In the genomic region with DNA sequence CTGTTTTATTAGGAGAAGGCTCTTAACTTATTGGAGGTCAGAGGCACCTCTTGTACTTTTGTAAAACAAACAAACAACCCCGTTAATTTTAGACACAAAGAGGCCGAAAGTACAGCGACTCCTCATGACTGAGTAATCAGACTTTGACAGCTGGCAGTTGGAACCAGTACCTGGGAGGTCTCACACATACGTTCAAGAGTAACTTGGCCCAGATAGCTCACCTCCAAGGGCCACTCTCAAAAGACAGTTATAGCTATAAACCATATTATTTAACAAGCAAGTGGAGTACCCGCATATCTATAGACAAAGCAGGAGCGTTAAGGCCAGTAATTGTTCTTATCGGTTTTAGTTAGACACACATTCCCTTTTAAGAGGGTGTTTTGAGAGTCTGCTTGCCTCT, we compare ENCODE assay signal across 15 mouse cellular contexts. TPM values are rescaled to one million over a fixed set of nuclear protein-coding genes. Genes with fewer than 3 reads are reported as not detected.
DNase-seq lines count a peak whose midpoint lies in the region; ATAC-seq and TF ChIP-seq lines count a peak whose summit lies in the region.
"Had no signal": no experiment of that assay in that cellular context is flagged by ENCODE, and none has a peak within 500 bp of the region (broad histone marks: within the 10 kb centered on the region; RNA-seq: fewer than 3 reads in every experiment).

No protein-coding gene starts in this region.

- H3K36me3 ChIP-seq in liver, embryonic 14.5 days (replicated peaks; ENCODE audit: control insufficient read depth, insufficient read depth, low read depth), result no peaks in the 10 kb centered on the region
- H3K36me3 ChIP-seq in liver, embryonic 11.5 days (ENCODE audit: control insufficient read depth, insufficient read depth, low read length), result no peaks in the 10 kb centered on the region
- peaks cover 3% of the 10 kb centered on the region; the same call in 1 of the 2 replicates for H3K36me3 ChIP-seq in heart, embryonic 11.5 days (ENCODE audit: control insufficient read depth, insufficient read depth, low read length)
- H3K36me3 ChIP-seq in kidney, embryonic 14.5 days (ENCODE audit: control insufficient read depth, insufficient read depth, low read length), result no peaks in the 10 kb centered on the region; the same call in 1 of the 2 replicates
- no peaks in the 10 kb centered on the region for H3K36me3 ChIP-seq in myocyte (ENCODE audit: control insufficient read depth, insufficient read depth)
- H3K36me3 ChIP-seq in limb, embryonic 10.5 days, result peaks cover 16% of the 10 kb centered on the region
- H3K36me3 ChIP-seq: embryonic facial prominence, embryonic 12.5 days had no signal

- 23% methylated on average over 7 of the region's 7 CpGs for WGBS in liver, embryonic 14.5 days (ENCODE audit: insufficient replicate concordance)
- WGBS in liver, embryonic 11.5 days, result 62% methylated on average over 7 of the region's 7 CpGs
- 61% methylated on average over 7 of the region's 7 CpGs for WGBS in heart, embryonic 11.5 days (ENCODE audit: insufficient replicate concordance)
- 49% methylated on average over 7 of the region's 7 CpGs for WGBS in kidney, embryonic 14.5 days
- WGBS in limb, embryonic 10.5 days, result 79% methylated on average over 7 of the region's 7 CpGs

- ATAC-seq in liver, embryonic 14.5 days (ENCODE audit: insufficient read depth), result peak; percentile 18; the same call in 1 of the 2 replicates
- no peak for ATAC-seq in liver, embryonic 11.5 days (replicated peaks; ENCODE audit: low FRiP score)
- ATAC-seq in heart, embryonic 11.5 days (replicated peaks; ENCODE audit: insufficient number of reproducible peaks, low FRiP score, low TSS enrichment), result no peak
- ATAC-seq in kidney, embryonic 14.5 days (ENCODE audit: low FRiP score, low TSS enrichment), result peak; percentile 34; the same call in 1 of the 2 replicates
- ATAC-seq: forebrain, embryonic 16.5 days; intestine, postnatal 0 days had no signal

- no peaks in the 10 kb centered on the region for H3K27me3 ChIP-seq in liver, embryonic 14.5 days (ENCODE audit: control insufficient read depth, insufficient read depth, low read length)
- H3K27me3 ChIP-seq in liver, embryonic 11.5 days (replicated peaks; ENCODE audit: control insufficient read depth, insufficient read depth, low read length), result no peaks in the 10 kb centered on the region
- no peaks in the 10 kb centered on the region for H3K27me3 ChIP-seq in heart, embryonic 11.5 days (ENCODE audit: control insufficient read depth, insufficient read depth, low read length)
- no peaks in the 10 kb centered on the region for H3K27me3 ChIP-seq in kidney, embryonic 14.5 days (ENCODE audit: control insufficient read depth, insufficient read depth, low read length)
- no peaks in the 10 kb centered on the region for H3K27me3 ChIP-seq in myocyte (ENCODE audit: control insufficient read depth, insufficient read depth, insufficient read length)
- H3K27me3 ChIP-seq in limb, embryonic 10.5 days (ENCODE audit: low read depth, poor library complexity, severe bottlenecking), result no peaks in the 10 kb centered on the region
- H3K27me3 ChIP-seq: CH12.LX; embryonic facial prominence, embryonic 12.5 days had no signal

- no peak overlapping the region for H3K4me3 ChIP-seq in liver, embryonic 14.5 days (ENCODE audit: insufficient read depth in 1 of 2, low read depth in 2 of 2, low read length in 2 of 2)
- no peak overlapping the region for H3K4me3 ChIP-seq in liver, embryonic 11.5 days (ENCODE audit: low read depth, low read length)
- H3K4me3 ChIP-seq in heart, embryonic 11.5 days (ENCODE audit: low read depth, low read length), result no peak overlapping the region
- no peak overlapping the region for H3K4me3 ChIP-seq in kidney, embryonic 14.5 days (ENCODE audit: low read length)
- H3K4me3 ChIP-seq in myocyte, result peak overlapping the region; percentile 16
- no peak overlapping the region for H3K4me3 ChIP-seq in limb, embryonic 10.5 days
- H3K4me3 ChIP-seq: embryonic facial prominence, embryonic 12.5 days had no signal

- H3ac ChIP-seq in myocyte (ENCODE audit: control insufficient read depth, insufficient read length), result no peak overlapping the region

- no peak; the same call in 1 of the 2 replicates for TF ChIP-seq EP300 in liver, embryonic 14.5 days (IDR thresholded peaks at IDR 0.05; ENCODE audit: low read depth)

- peaks cover 13% of the 10 kb centered on the region for H3K79me2 ChIP-seq in myocyte (ENCODE audit: control insufficient read depth, insufficient read depth)

- H3K4me1 ChIP-seq in liver, embryonic 14.5 days (replicated peaks; ENCODE audit: control insufficient read depth in 2 of 2, insufficient read depth in 2 of 2, low read length in 1 of 2), result peaks cover 0 to 23% of the 10 kb centered on the region in 2 experiments; a peak in 2 of 4 replicates
- H3K4me1 ChIP-seq in liver, embryonic 11.5 days (replicated peaks; ENCODE audit: control insufficient read depth, insufficient read depth, low read length), result peaks cover 14% of the 10 kb centered on the region
- H3K4me1 ChIP-seq in heart, embryonic 11.5 days (ENCODE audit: control insufficient read depth, insufficient read depth, low read length), result peaks cover 23% of the 10 kb centered on the region
- H3K4me1 ChIP-seq in kidney, embryonic 14.5 days (ENCODE audit: control insufficient read depth, insufficient read depth, low read length), result peaks cover 35% of the 10 kb centered on the region
- H3K4me1 ChIP-seq in limb, embryonic 10.5 days, result no peaks in the 10 kb centered on the region

- no peak for DNase-seq in liver, embryonic 14.5 days (ENCODE audit: low read depth in 3 of 3, low spot score in 3 of 3)
- DNase-seq in liver, embryonic 11.5 days (ENCODE audit: low spot score), result no peak
- DNase-seq in limb, embryonic 10.5 days (ENCODE audit: low spot score), result no peak
- DNase-seq in spleen, adult 12 weeks (ENCODE audit: low spot score), result no peak
- DNase-seq in ovary, postnatal 36 days (ENCODE audit: low spot score), result no peak
- DNase-seq: cerebellum, adult 8-10 months; lung, postnatal 36 days had no signal

- no peak overlapping the region for H3K9ac ChIP-seq in liver, embryonic 14.5 days (replicated peaks)
- no peak overlapping the region for H3K9ac ChIP-seq in liver, embryonic 11.5 days (ENCODE audit: low read depth, low read length)
- H3K9ac ChIP-seq in heart, embryonic 11.5 days (ENCODE audit: low read depth, low read length), result no peak overlapping the region
- H3K9ac ChIP-seq in kidney, embryonic 14.5 days (ENCODE audit: low read depth, low read length), result no peak overlapping the region
- H3K9ac ChIP-seq: embryonic facial prominence, embryonic 12.5 days had no signal

- TF ChIP-seq POLR2A in myocyte (IDR thresholded peaks at IDR 0.05; ENCODE audit: insufficient read length, low read depth), result no peak

- H3K4me2 ChIP-seq in liver, embryonic 14.5 days (ENCODE audit: low read depth), result no peak overlapping the region
- H3K4me2 ChIP-seq in liver, embryonic 11.5 days, result no peak overlapping the region
- peak overlapping the region; percentile 51 for H3K4me2 ChIP-seq in heart, embryonic 11.5 days
- no peak overlapping the region for H3K4me2 ChIP-seq in kidney, embryonic 14.5 days (replicated peaks; ENCODE audit: low read depth, low read length)
- H3K4me2 ChIP-seq in myocyte (ENCODE audit: low read depth), result peak overlapping the region; percentile 78
- H3K4me2 ChIP-seq: embryonic facial prominence, embryonic 12.5 days had no signal

- H3K27ac ChIP-seq in liver, embryonic 14.5 days, result no peak overlapping the region
- no peak overlapping the region for H3K27ac ChIP-seq in liver, embryonic 11.5 days (ENCODE audit: low read depth, low read length)
- peak overlapping the region; percentile 62; the same call in 1 of the 2 replicates for H3K27ac ChIP-seq in heart, embryonic 11.5 days (ENCODE audit: low read depth, low read length)
- peak overlapping the region; percentile 33 for H3K27ac ChIP-seq in kidney, embryonic 14.5 days (ENCODE audit: low read depth, low read length)
- H3K27ac ChIP-seq in limb, embryonic 10.5 days, result no peak overlapping the region

- H3K9me3 ChIP-seq in liver, embryonic 14.5 days (ENCODE audit: control insufficient read depth, low read length), result no peaks in the 10 kb centered on the region
- no peaks in the 10 kb centered on the region for H3K9me3 ChIP-seq in liver, embryonic 11.5 days (ENCODE audit: control insufficient read depth, low read length)
- H3K9me3 ChIP-seq in heart, embryonic 11.5 days (replicated peaks; ENCODE audit: control insufficient read depth, low read length), result no peaks in the 10 kb centered on the region
- no peaks in the 10 kb centered on the region for H3K9me3 ChIP-seq in kidney, embryonic 14.5 days (ENCODE audit: control insufficient read depth, low read length)
- no peaks in the 10 kb centered on the region for H3K9me3 ChIP-seq in limb, embryonic 10.5 days (replicated peaks)
- H3K9me3 ChIP-seq: embryonic facial prominence, embryonic 12.5 days had no signal

- no peak for TF ChIP-seq CTCF in liver, embryonic 14.5 days (IDR thresholded peaks at IDR 0.05; ENCODE audit: low read depth)

RNA-seq across cellular contexts. Expression of gene Plscr2, which starts 1.0 kb away (rescaled TPM):
- polyA plus RNA-seq in liver, embryonic 14.5 days (2012; rRNA removed), result 0.12 and 0.16 TPM in 2 replicates
- 0.40 and 0.46 TPM in 2 replicates for polyA plus RNA-seq in liver, embryonic 14.5 days (2014; fragmentation: Nextera tagmentation; extraction: Ambion mirVana)
- 0.55 and 0.60 TPM in 2 replicates for polyA plus RNA-seq in liver, embryonic 11.5 days (2014; fragmentation: Nextera tagmentation; extraction: Ambion mirVana)
- polyA plus RNA-seq in heart, embryonic 11.5 days (2014; fragmentation: Nextera tagmentation; extraction: Ambion mirVana), result 3.4 and 5.1 TPM in 2 replicates
- 6.0 and 11.6 TPM in 2 replicates for polyA plus RNA-seq in kidney, embryonic 14.5 days (2014; fragmentation: Nextera tagmentation; extraction: Ambion mirVana)
- 3.2 TPM for polyA plus RNA-seq in myocyte (2012; fragmentation: generic; extraction: Trizol)
- polyA plus RNA-seq in limb, embryonic 10.5 days (2016; fragmentation: Nextera tagmentation; extraction: Ambion mirVana), result 0.35 TPM in 1 of 2 replicates, not detected in the other

RNA-seq across cellular contexts. Expression of gene Plscr1, which starts 26.8 kb away (rescaled TPM):
- polyA plus RNA-seq in liver, embryonic 14.5 days (2012; rRNA removed), result 8.1 and 12.3 TPM in 2 replicates
- 23.0 and 26.2 TPM in 2 replicates for polyA plus RNA-seq in liver, embryonic 14.5 days (2014; fragmentation: Nextera tagmentation; extraction: Ambion mirVana)
- 35.4 and 36.9 TPM in 2 replicates for polyA plus RNA-seq in liver, embryonic 11.5 days (2014; fragmentation: Nextera tagmentation; extraction: Ambion mirVana)
- polyA plus RNA-seq in heart, embryonic 11.5 days (2014; fragmentation: Nextera tagmentation; extraction: Ambion mirVana), result 40.1 and 41.2 TPM in 2 replicates
- polyA plus RNA-seq in kidney, embryonic 14.5 days (2014; fragmentation: Nextera tagmentation; extraction: Ambion mirVana), result 83.5 and 91.2 TPM in 2 replicates
- polyA plus RNA-seq in myocyte (2012; fragmentation: generic; extraction: Trizol), result 17.7 TPM
- polyA plus RNA-seq in limb, embryonic 10.5 days (2016; fragmentation: Nextera tagmentation; extraction: Ambion mirVana), result 34.2 and 34.8 TPM in 2 replicates

RNA-seq across cellular contexts. Expression of gene 1700057G04Rik, which starts 32.8 kb away (rescaled TPM):
- polyA plus RNA-seq in liver, embryonic 14.5 days (2012; rRNA removed), result not detected in 2 replicates
- polyA plus RNA-seq in liver, embryonic 14.5 days (2014; fragmentation: Nextera tagmentation; extraction: Ambion mirVana), result not detected in 2 replicates
- polyA plus RNA-seq in liver, embryonic 11.5 days (2014; fragmentation: Nextera tagmentation; extraction: Ambion mirVana), result not detected in 2 replicates
- not detected in 2 replicates for polyA plus RNA-seq in heart, embryonic 11.5 days (2014; fragmentation: Nextera tagmentation; extraction: Ambion mirVana)
- not detected in 2 replicates for polyA plus RNA-seq in kidney, embryonic 14.5 days (2014; fragmentation: Nextera tagmentation; extraction: Ambion mirVana)
- polyA plus RNA-seq in myocyte (2012; fragmentation: generic; extraction: Trizol), result 0.12 TPM
- polyA plus RNA-seq in limb, embryonic 10.5 days (2016; fragmentation: Nextera tagmentation; extraction: Ambion mirVana), result not detected in 2 replicates
- polyA plus RNA-seq: embryonic facial prominence, embryonic 12.5 days; forebrain, embryonic 16.5 days; intestine, postnatal 0 days; small intestine, adult 2 months had no signal

Comparison
In these comparisons a context has a peak if more than half of its experiments do, and no peak if none do; other contexts are left out.
1. ATAC-seq: peak in liver, embryonic 14.5 days (single experiment) and kidney, embryonic 14.5 days (single experiment); none in liver, embryonic 11.5 days (single experiment) and heart, embryonic 11.5 days (single experiment).
2. H3K27ac ChIP-seq: peak in heart, embryonic 11.5 days (single experiment) and kidney, embryonic 14.5 days (single experiment); none in liver, embryonic 14.5 days (single experiment), liver, embryonic 11.5 days (single experiment) and limb, embryonic 10.5 days (single experiment).
3. H3K4me2 ChIP-seq: peak in heart, embryonic 11.5 days (single experiment) and myocyte (single experiment); none in liver, embryonic 14.5 days (single experiment), liver, embryonic 11.5 days (single experiment) and kidney, embryonic 14.5 days (single experiment).